Mouse (Mus musculus): ENCODE data around the gene Scd1.
A peak's percentile ranks its signal among the peaks of the same experiment; 100 is the strongest.

Scd1 gene

GRCm38 (mm10) chr19:44407341-44408222 lies at the start of gene Scd1:
Gene Scd1, minus strand, starts transcription at chr19:44407879.
- DNase-seq (ENCODE audit: low spot score), result peak; percentile 8

DNA sequence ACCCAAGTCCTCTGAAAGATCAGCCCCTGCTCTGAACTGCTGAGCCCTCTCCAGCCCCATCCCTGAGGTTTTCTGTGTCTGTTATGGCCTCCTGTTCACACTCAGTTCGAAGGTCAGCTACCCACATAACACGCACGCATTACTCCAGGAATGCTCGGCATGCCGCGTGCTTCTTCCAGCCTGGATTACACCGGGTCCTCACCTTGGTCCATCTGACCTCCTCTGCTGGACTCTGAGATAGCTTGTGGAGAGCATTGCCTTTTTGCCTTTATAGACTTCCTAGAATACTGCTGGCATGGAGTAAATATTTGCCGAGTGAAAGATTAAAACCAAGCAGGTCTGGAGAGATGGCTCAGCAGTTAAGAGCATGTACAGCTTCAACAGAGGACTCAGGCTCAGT lies 47.7 kb upstream of the Scd1 start:
- no peak for DNase-seq (ENCODE audit: low spot score)

DNA sequence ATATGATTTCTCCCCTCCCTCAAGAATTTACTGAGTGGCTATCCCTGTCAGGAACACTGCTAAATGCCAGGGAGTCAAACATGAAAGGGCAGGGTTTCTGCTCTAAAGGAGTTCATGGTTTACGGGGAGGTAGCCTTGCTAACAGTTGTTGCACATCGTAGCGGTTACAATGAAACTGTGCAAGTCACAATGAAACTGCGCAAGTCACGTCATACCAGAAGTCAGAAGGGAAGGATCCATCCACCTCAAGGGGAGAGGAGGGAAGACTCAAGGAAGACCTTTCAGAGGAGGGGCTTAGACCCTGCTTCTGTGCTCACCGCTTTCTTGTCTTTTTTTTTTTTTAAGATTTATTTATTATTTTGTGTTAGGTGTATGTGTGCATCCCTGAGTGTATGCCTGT lies 47.2 kb upstream of the Scd1 start:
- no peak for DNase-seq (ENCODE audit: low spot score)

DNA sequence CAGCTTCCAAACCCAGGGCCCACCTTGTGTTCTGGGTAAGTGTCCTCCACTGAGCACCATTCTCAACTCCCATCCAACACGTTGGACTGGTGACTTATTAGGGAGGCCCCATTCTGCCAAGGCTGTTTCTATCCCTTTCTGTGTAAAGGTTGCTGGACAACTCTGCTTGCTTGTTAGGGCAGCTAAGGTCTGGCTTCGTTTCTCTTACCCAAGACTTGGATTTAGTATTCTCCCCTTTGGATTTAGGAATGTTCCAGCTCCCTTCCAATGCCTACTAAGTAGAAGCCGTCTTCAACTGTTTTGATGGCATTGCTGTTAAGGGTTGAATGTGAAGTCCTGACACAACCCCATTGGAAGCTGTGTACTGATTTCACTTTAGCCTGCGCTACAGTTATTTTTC lies 40.2 kb upstream of the Scd1 start:
- no peak for DNase-seq (ENCODE audit: low spot score)

DNA sequence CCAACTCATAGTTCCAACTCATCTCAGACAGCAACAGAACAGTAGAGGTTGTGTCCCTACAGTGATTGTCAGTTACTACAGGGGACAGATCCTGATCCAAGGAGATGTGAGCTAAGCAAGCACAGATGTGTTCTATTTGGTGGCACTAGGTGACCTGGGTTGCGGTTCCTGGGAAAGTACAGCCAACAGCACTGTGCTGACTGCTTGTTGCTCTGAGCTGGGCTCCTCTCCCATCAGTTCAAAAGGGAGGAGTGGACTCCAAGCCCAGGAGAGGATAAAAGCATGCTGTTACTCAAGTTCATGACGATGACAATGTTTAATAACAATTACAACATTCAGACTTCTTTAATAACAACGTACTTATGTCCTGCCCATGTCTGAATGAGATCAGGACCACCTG lies 38.1 kb upstream of the Scd1 start:
- no peak for DNase-seq (ENCODE audit: low spot score)

- DNase-seq (ENCODE audit: low spot score), result no peak
These were observed 31.6 kb upstream of the Scd1 start for GRCm38 (mm10) chr19:44439302-44439701.

- DNase-seq (ENCODE audit: low spot score), result no peak
These were observed 30.3 kb upstream of the Scd1 start for GRCm38 (mm10) chr19:44437975-44438374.

DNA sequence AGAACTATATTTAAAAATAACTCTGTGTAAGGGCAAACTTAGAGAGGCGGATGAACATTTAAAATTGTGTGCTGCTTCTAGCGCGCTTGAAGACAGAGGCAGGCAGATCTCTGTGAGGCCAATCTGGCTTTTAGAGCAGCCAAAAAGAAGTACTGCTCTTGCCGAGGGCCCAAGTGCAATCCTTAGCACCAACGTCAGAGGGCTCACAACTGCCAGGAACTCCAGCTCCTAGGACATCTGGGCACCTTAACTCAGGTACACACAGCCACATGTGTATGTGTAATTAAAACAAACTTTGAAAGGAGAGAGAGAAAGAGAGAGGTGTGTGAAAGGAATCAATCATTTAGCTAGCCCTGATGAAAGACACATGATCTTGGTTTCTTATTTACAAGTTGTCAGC lies 24.4 kb upstream of the Scd1 start:
- no peak for DNase-seq (ENCODE audit: low spot score)

GRCm38 (mm10) chr19:44427721-44428120 lies 20.0 kb upstream of the Scd1 start:
- no peak for DNase-seq (ENCODE audit: low spot score)

GRCm38 (mm10) chr19:44422051-44422631 lies 14.5 kb upstream of the Scd1 start:
- DNase-seq (ENCODE audit: low spot score), result no peak

- no peak for DNase-seq (ENCODE audit: low spot score)
These were observed 11.9 kb upstream of the Scd1 start for GRCm38 (mm10) chr19:44419530-44419929.

- peak; percentile 55 for DNase-seq (ENCODE audit: low spot score)
These were observed 11.3 kb upstream of the Scd1 start for GRCm38 (mm10) chr19:44418945-44419344.

- DNase-seq (ENCODE audit: low spot score), result no peak
These were observed 10.9 kb upstream of the Scd1 start for GRCm38 (mm10) chr19:44418544-44418943.

DNA sequence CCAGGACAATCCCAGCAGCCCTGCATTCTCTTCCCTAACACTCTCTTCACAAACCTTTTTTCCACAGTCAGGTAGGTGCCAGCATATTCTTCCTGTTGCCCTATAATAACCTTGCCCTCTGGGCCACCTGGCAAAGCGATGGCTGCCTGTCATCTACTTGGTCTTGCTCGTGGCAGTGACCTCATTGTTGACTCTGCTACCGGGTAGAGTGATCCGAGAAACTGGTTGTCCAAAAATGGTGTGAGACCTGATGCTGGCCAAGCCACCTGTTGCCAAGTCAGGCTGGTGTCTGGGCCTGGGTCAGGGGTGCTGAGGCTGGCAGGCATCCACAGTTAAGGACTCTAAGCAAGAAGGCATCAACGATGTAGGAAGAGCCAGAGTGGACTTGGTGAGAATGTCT lies 10.4 kb upstream of the Scd1 start:
- DNase-seq (ENCODE audit: low spot score), result no peak

- DNase-seq (ENCODE audit: low spot score), result no peak
These were observed 9.8 kb upstream of the Scd1 start for GRCm38 (mm10) chr19:44417448-44417847.

- DNase-seq (ENCODE audit: low spot score), result no peak
These were observed 8.6 kb upstream of the Scd1 start for GRCm38 (mm10) chr19:44416240-44416639.

GRCm38 (mm10) chr19:44415464-44415863 lies 7.8 kb upstream of the Scd1 start:
- no peak for DNase-seq (ENCODE audit: low spot score)

DNA sequence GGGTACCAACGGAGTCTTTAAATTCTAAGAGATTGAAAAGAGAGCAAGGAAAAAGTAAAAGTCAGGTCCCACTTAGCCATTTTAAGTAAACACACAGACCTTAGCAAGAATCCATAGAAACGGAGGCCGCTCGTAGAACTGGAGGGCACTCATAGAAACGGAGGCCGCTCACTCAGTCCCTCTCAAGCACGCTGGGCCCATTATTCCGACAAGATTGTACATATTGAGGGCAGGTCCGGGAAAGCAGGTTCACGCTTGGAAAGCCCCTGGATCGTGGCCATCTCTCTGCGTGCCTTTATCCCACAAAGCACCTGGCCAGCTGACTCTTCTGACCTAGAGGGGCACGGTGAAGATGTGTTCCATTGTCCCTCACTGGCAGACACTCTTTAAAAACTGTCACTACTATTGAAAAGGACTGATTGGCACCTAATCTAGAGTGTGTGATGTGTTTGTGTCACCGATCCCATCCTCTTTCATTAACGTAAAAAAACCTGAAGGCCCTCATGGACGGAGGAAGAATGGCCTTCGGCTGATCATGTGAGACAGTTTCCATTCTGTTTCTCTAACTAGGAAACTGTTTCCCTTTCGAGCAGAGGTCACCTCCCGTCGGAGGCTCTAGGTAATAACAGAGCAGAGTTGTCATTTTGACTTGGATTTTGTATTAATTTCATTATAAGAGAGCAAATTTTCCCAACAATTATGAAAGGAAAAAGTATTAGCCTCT lies 2.8 kb upstream of the Scd1 start:
- no peak for DNase-seq (ENCODE audit: low spot score)

DNA sequence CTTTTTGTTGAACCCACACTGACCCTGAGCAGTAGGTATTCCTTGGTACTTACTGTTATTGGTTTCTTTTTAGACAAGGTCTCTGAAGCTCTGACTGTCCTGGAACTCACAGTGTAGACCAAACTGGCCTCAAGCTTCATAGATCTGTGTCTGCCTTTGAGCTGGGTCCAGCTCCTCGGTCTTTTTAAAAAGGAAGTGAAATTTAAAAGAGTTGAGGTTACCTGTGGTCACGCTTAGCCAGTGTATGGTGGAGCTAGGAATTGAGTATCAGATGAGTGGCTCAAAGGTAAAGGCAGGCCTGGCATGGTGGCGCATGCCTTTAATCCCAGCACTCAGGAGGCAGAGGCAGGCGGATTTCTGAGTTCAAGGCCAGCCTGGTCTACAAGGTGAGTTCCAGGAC lies 916 bp upstream of the Scd1 start:
- DNase-seq (ENCODE audit: low spot score), result no peak

DNA sequence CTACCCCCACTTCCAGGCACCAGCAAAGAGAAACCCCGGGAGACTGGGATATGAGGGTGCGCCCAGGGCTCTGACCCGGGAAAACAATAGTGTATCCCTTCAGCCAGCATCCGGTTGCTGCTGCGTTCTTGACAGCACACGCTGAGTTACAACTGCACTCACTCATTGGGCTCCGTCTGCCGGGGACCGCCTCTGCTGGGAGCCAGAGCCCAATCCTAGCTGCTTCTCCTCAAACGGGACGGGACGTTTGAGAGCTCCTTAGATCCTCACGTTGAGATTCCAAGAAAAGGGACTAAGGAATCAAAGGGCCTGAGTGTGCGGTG lies 505 bp upstream of the Scd1 start:
- no peak for DNase-seq (ENCODE audit: low spot score)

DNA sequence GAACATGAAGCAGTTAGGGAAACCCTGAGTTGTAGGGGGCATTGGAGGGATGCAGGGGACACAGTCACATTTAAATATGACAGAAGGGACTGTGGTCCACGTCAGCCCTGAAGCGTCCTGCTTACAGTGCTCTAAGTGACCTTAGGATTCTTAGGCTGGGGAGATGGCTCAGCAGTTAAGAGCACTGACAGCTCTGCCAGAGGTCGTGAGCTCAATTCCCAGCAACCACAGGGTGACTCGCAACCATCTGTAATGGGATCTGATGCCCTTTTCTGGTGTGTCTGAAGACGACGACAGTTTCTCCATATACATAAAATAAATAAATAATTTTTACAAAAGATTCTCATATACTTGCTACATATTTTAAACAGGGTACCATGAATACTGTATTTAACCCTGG lies 4.1 kb downstream of the Scd1 start:
- DNase-seq (ENCODE audit: low spot score), result no peak

DNA sequence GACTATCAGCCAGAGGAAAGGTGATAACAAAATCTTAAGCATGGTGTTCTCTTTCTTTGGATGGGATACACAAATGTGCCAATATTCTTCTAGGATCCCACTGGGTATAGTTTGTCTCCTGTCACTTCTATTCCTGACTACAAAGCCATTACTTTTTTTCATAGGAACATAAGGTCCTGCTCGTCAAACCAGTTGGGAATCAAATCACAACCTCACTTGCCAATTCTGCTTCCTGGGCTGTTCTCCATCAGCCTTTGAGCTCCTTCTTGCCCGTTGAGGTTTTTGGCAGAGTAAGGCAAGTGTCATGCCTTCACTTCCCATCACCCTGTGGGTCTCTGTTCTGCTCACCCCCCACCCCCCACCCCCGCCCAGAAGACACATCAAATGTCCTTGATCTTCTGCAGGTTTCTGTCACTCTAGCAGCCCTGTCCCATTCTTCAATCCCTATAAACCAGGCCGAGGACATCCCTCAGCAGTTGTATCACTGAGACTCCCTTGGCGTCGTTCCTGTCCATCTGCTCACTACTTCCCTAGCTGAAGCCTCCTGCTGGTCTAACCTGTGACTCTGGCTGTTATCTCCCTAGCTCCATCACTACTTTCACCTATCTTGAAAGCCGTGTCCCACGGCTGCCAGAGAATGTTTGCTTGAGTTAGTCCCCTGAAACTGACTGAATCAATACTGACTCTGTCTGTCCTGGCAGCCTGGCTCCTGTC lies 7.0 kb downstream of the Scd1 start:
- DNase-seq (ENCODE audit: low spot score), result no peak

DNA sequence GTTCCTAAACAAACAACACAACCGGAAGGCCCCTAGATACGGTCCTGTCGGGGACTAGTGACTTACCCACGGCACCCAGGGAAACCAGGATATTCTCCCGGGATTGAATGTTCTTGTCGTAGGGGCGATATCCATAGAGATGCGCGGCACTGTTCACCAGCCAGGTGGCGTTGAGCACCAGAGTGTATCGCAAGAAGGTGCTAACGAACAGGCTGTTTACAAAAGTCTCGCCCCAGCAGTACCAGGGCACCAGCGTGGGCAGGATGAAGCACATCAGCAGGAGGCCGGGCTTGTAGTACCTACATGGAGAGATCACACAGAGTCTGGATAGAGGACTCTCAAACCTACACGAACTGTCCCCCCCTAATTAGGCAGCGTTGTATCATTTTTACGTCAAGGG lies 7.6 kb downstream of the Scd1 start:
- DNase-seq (ENCODE audit: low spot score), result no peak
